Mouse (Mus musculus): Measurements from ENCODE around the gene Plet1. TPM values are rescaled to one million over a fixed set of nuclear protein-coding genes. Genes with fewer than 3 reads are reported as not detected.
A peak's percentile ranks its signal among the peaks of the same experiment; 100 is the strongest.

Gene Plet1
- polyA plus RNA-seq, 1 experiment from 2014 or later, result 0.07 TPM

DNA sequence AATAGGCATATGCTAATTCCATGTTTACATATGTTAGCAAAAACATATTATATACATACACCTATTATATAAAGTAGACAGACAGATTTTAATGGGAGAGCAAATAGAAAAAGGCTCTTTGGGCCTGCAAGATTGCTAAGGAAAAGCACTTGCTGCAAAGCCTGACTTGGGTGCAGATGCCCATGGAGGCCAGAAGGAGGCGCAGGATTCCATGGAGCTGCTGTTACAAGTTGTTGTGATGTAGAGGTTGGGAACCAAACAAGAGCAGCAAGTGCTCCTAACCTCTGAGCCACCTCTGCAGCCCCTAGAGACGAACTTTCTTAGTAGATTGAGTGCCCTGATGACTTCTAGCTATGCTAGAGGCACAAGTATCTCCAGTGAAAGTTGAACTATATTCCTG lies 24.5 kb downstream of the Plet1 start:
- Histone ChIP-seq H3K4me1 (replicated peaks) (no peaks in the 10 kb centered on the region), H3K4me2 (no peak overlapping the region), H3K9ac (no peak overlapping the region), H3K27me3 (no peaks in the 10 kb centered on the region), H3K4me3 (replicated peaks) (no peak overlapping the region), H3K36me3 (0 out of 2 replicates have a peak, but pooled peaks cover 2% of the 10 kb centered on the region), H3K27ac (no peak overlapping the region), H3K9me3 (replicated peaks) (no peaks in the 10 kb centered on the region)
- 10% methylated on average over 2 of the region's 2 CpGs for WGBS (ENCODE audit: insufficient replicate concordance)
- ATAC-seq (ENCODE audit: low read depth) (no peak), DNase-seq (no peak)

DNA sequence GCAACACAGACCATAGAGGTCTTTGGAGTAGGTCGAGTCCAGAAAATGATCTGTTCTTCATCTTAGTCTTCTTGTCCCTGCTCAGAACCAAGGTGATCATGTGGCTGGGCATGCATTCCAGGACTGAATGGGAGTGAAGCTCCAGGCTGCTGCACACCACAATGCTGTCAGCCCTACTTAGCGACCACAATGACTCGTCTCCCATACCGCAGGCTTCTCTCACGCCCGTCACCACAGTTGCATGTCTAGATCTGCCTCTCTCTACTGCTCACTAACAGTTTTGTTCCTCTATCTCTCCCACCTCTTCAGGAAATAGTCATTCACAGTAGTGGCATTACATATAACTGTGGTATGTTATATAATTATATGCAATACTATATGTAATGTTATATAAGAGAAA lies 26.4 kb downstream of the Plet1 start:
- no peak overlapping the region for H3K27ac ChIP-seq
- peaks cover 13% of the 10 kb centered on the region for H3K36me3 ChIP-seq
- no peaks in the 10 kb centered on the region for H3K4me1 ChIP-seq (replicated peaks)
- no peaks in the 10 kb centered on the region for H3K9me3 ChIP-seq (replicated peaks)
- H3K9ac ChIP-seq, result no peak overlapping the region
- H3K4me2 ChIP-seq, result no peak overlapping the region
- no peak overlapping the region for H3K4me3 ChIP-seq (replicated peaks)
- ATAC-seq (ENCODE audit: low read depth) (no peak), DNase-seq (no peak)
- H3K27me3 ChIP-seq, result no peaks in the 10 kb centered on the region
- 33% methylated on average over 6 of the region's 6 CpGs for WGBS (ENCODE audit: insufficient replicate concordance)

- ATAC-seq (ENCODE audit: low read depth) (no peak), DNase-seq (no peak)
- Histone ChIP-seq H3K27ac (no peak overlapping the region), H3K4me3 (replicated peaks) (no peak overlapping the region), H3K4me1 (replicated peaks) (peaks cover under 1% of the 10 kb centered on the region), H3K9me3 (replicated peaks) (no peaks in the 10 kb centered on the region), H3K4me2 (no peak overlapping the region), H3K9ac (no peak overlapping the region), H3K27me3 (no peaks in the 10 kb centered on the region), H3K36me3 (peaks cover 13% of the 10 kb centered on the region)
- 32% methylated on average over 2 of the region's 2 CpGs for WGBS (ENCODE audit: insufficient replicate concordance)
These were observed 27.2 kb downstream of the Plet1 start for GRCm38 (mm10) chr9:50521562-50521961.

- 59% methylated on average over 5 of the region's 5 CpGs for WGBS (ENCODE audit: insufficient replicate concordance)
- H3K27me3 ChIP-seq, result no peaks in the 10 kb centered on the region
These were observed 28.2 kb downstream of the Plet1 start for GRCm38 (mm10) chr9:50522574-50522973.

GRCm38 (mm10) chr9:50524936-50525335 lies 30.6 kb downstream of the Plet1 start:
- DNase-seq (no peak), ATAC-seq (ENCODE audit: low read depth) (no peak)
- peaks cover 17% of the 10 kb centered on the region for H3K4me1 ChIP-seq (replicated peaks)
- H3K4me2 ChIP-seq, result no peak overlapping the region
- 77% methylated on average over 5 of the region's 5 CpGs for WGBS (ENCODE audit: insufficient replicate concordance)
- H3K9me3 ChIP-seq (replicated peaks), result no peaks in the 10 kb centered on the region
- no peak overlapping the region for H3K9ac ChIP-seq
- H3K27me3 ChIP-seq, result no peaks in the 10 kb centered on the region
- no peak overlapping the region for H3K4me3 ChIP-seq (replicated peaks)
- no peak overlapping the region for H3K27ac ChIP-seq
- H3K36me3 ChIP-seq, result peaks cover 13% of the 10 kb centered on the region

More at GRCm38 (mm10) chr9:50522574-50522973, 28.2 kb downstream of the Plet1 start:
- Histone ChIP-seq H3K9ac (no peak overlapping the region), H3K27ac (no peak overlapping the region), H3K4me3 (replicated peaks) (no peak overlapping the region), H3K4me1 (replicated peaks) (peaks cover 11% of the 10 kb centered on the region), H3K4me2 (no peak overlapping the region), H3K9me3 (replicated peaks) (no peaks in the 10 kb centered on the region), H3K36me3 (peaks cover 13% of the 10 kb centered on the region)
- ATAC-seq (ENCODE audit: low read depth) (no peak), DNase-seq (no peak)

- Histone ChIP-seq H3K4me1 (replicated peaks) (peaks cover 17% of the 10 kb centered on the region), H3K4me2 (no peak overlapping the region), H3K27me3 (no peaks in the 10 kb centered on the region), H3K27ac (no peak overlapping the region), H3K36me3 (peaks cover 13% of the 10 kb centered on the region), H3K9ac (no peak overlapping the region), H3K4me3 (replicated peaks) (no peak overlapping the region), H3K9me3 (replicated peaks) (no peaks in the 10 kb centered on the region)
- DNase-seq (no peak), ATAC-seq (ENCODE audit: low read depth) (no peak)
- 66% methylated on average over 5 of the region's 5 CpGs for WGBS (ENCODE audit: insufficient replicate concordance)
These were observed 31.3 kb downstream of the Plet1 start for GRCm38 (mm10) chr9:50525585-50525984.

DNA sequence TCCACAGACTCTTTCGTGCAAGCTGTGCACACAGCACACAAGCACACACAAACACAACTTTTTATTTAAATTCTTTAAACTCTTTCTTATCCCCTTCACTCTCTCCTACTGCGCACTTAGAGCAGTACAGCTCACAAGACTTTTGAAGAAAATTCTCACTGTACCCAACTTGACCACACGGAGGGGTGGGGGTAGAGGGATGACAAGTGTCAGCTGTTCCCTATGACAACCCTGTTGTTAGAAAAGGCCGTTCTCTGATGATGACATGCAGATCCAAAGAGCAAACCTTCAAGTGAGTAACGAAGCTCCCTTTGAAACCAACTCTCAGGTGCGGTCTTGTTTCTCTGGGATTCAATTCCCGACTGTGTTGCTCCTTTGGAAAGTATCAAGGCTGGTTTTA lies 33.5 kb downstream of the Plet1 start:
- 30% methylated on average over 7 of the region's 7 CpGs for WGBS (ENCODE audit: insufficient replicate concordance)
- Histone ChIP-seq H3K4me3 (replicated peaks) (peak overlapping the region; percentile 74), H3K9me3 (replicated peaks) (no peaks in the 10 kb centered on the region), H3K4me1 (replicated peaks) (peaks cover 17% of the 10 kb centered on the region), H3K36me3 (peaks cover 10% of the 10 kb centered on the region), H3K4me2 (peak overlapping the region; percentile 85), H3K9ac (peak overlapping the region; percentile 76), H3K27ac (0 out of 2 replicates have a peak overlapping the region, but pooled peaks have one; percentile 24), H3K27me3 (no peaks in the 10 kb centered on the region)
- ATAC-seq (ENCODE audit: low read depth), result no peak
- DNase-seq, result no peak

DNA sequence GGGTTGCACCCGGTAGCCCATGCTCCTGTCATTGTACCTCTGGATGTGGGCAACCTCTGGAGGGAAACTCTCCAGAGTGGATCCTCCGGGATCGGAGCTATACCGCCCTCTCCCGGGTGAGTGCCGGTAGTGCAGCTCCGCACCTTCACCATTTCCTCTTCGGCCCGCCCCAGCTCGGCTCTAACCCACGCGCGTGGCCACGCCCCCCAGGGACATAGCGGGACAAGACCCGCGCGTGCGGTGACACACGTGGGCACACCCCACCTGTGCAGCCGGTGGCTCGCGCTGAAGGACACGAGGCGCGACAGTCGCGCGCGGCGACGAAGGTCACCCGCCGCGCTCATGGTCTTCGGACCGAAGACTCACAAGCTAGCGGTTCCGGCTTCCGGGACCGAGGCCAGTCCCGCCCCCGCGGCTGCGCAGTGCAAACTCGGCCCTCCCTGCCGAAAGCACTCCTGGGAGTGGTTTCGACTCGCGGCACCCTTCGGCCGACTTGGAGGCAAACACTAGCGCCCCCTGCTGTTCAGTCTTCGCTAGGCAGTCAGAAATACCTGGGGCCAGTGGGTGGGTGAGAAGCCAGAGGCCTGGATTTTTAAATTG lies 34.1 kb downstream of the Plet1 start, which contains the start of gene Pts:
Gene Pts, minus strand, starts transcription at position 432 of the 600 bp plus-strand sequence.
- Histone ChIP-seq H3K27me3 (no peaks in the 10 kb centered on the region), H3K4me3 (replicated peaks) (peak within 1 kb of the TSS; percentile 74), H3K36me3 (peaks cover 10% of the 10 kb centered on the region), H3K4me1 (replicated peaks) (peaks cover 21% of the 10 kb centered on the region), H3K27ac (peak within 1 kb of the TSS; percentile 67), H3K4me2 (peak within 1 kb of the TSS; percentile 85), H3K9me3 (replicated peaks) (no peaks in the 10 kb centered on the region), H3K9ac (peak within 1 kb of the TSS; percentile 76)
- WGBS (ENCODE audit: insufficient replicate concordance), result under 1% methylated on average over 54 of the region's 54 CpGs
- DNase-seq, result peak; percentile 91
- ATAC-seq (ENCODE audit: low read depth), result peak; percentile 98

DNA sequence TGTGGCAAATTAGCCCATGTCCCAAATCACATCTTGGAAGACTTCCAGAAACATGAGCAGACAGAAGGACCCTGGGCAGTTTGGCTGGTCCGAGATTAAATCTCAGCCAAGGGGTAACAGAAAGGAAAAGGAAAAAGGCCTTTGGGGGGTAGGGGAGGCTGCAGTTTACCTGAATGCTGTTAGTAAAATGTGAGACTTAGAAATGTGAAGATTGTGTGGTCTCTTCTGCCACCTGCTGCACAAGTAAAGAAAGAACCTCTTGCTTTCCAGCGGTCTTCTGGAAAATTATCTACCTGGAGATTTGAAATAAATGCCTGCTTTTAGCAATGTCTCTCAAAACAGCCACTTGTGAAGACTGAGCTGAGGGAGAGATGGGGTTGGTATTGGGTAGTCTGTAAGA lies 36.6 kb downstream of the Plet1 start:
- H3K9me3 ChIP-seq (replicated peaks), result no peaks in the 10 kb centered on the region
- no peaks in the 10 kb centered on the region for H3K27me3 ChIP-seq
- no peak for DNase-seq
- H3K27ac ChIP-seq, result no peak overlapping the region
- no peaks in the 10 kb centered on the region for H3K36me3 ChIP-seq
- no peak overlapping the region for H3K9ac ChIP-seq
- no peak for ATAC-seq (ENCODE audit: low read depth)
- peaks cover 22% of the 10 kb centered on the region for H3K4me1 ChIP-seq (replicated peaks)
- 42% methylated on average over 2 of the region's 2 CpGs for WGBS (ENCODE audit: insufficient replicate concordance)
- H3K4me3 ChIP-seq (replicated peaks), result no peak overlapping the region
- H3K4me2 ChIP-seq, result no peak overlapping the region

DNA sequence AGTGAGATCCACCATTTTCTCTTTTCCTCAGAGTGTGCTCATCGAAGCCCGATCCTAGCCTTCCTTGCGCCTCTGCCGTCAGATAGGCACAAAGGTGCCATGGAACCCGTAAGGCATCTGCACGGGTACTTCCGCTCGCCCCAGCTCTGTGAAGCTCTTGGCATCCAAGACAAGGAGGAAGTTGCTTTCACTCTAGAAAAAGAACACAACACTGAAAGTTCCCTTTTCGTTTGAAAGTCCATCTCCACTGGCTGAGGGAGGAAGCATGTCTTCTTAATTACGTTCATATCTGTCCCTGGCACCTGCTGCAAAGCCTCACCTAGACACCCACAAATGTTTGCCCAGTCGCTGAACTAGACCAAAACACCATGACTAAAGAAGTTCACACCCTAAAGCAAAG lies 39.0 kb downstream of the Plet1 start:
- Histone ChIP-seq H3K9ac (no peak overlapping the region), H3K36me3 (no peaks in the 10 kb centered on the region), H3K4me3 (replicated peaks) (no peak overlapping the region), H3K27ac (no peak overlapping the region), H3K4me2 (peak overlapping the region; percentile 37), H3K27me3 (no peaks in the 10 kb centered on the region), H3K9me3 (replicated peaks) (no peaks in the 10 kb centered on the region), H3K4me1 (replicated peaks) (peaks cover 6% of the 10 kb centered on the region)
- WGBS (ENCODE audit: insufficient replicate concordance), result 22% methylated on average over 11 of the region's 11 CpGs
- ATAC-seq (ENCODE audit: low read depth) (no peak), DNase-seq (no peak)

- H3K4me2 ChIP-seq, result no peak overlapping the region
- WGBS (ENCODE audit: insufficient replicate concordance), result 61% methylated on average over 3 of the region's 3 CpGs
- no peak overlapping the region for H3K27ac ChIP-seq
These were observed 39.5 kb downstream of the Plet1 start for GRCm38 (mm10) chr9:50533791-50534190.

DNA sequence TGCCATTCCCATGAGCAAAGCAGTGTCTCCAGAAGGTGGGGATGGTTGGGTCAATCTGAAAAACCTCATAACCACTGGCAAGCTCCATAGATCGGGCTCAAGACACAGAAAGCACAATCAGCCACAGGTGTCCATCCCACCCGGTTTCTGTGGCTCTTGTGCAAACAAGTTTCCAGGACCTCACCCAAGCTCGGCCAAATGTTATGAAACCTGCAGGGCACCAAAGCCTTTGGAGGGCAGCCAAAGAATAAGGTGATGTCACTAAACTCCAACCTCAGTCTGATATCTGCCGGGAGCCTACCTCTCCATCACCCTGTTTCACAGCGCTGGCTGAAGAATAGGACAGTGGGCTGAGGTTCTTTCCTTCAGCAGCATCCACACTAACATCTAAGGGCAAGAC lies 41.6 kb downstream of the Plet1 start:
- Histone ChIP-seq H3K4me3 (replicated peaks) (no peak overlapping the region), H3K36me3 (no peaks in the 10 kb centered on the region), H3K9me3 (replicated peaks) (no peaks in the 10 kb centered on the region), H3K4me2 (no peak overlapping the region), H3K27me3 (no peaks in the 10 kb centered on the region), H3K9ac (no peak overlapping the region), H3K27ac (no peak overlapping the region), H3K4me1 (replicated peaks) (peaks cover 13% of the 10 kb centered on the region)
- 0 out of 2 replicates have a peak, but pooled peaks have one; percentile 5 for ATAC-seq (ENCODE audit: low read depth)
- no peak for DNase-seq
- 66% methylated on average over 5 of the region's 5 CpGs for WGBS (ENCODE audit: insufficient replicate concordance)

More at GRCm38 (mm10) chr9:50533791-50534190, 39.5 kb downstream of the Plet1 start:
- Histone ChIP-seq H3K36me3 (no peaks in the 10 kb centered on the region), H3K9ac (no peak overlapping the region), H3K9me3 (replicated peaks) (no peaks in the 10 kb centered on the region), H3K4me3 (replicated peaks) (no peak overlapping the region), H3K27me3 (no peaks in the 10 kb centered on the region), H3K4me1 (replicated peaks) (peaks cover 9% of the 10 kb centered on the region)
- ATAC-seq (ENCODE audit: low read depth) (no peak), DNase-seq (no peak)

Measured in liver, embryonic 13.5 days (tissue).